Mouse (Mus musculus) neural tube, embryonic 15.5 days (tissue): ENCODE data around the gene Pde4d. TPM values are rescaled to one million over a fixed set of nuclear protein-coding genes. Genes with fewer than 3 reads are reported as not detected.

Experiments
- ATAC-seq: fragments of 200-750 bp; cut with Nextera tagmentation; 2 replicates; pipeline ENCODE4 v1.8.0; 2017; ENCODE audit warnings: mild to moderate bottlenecking, moderate TSS enrichment, moderate library complexity; ENCODE audit not compliant: low FRiP score
- H3K27ac ChIP-seq: fragments of 300-500 bp; sonication (generic); replicated peaks from 2 replicates; pipeline ENCODE4 v1.5.1; 2015; ENCODE audit warnings: mild to moderate bottlenecking, inconsistent platforms
- H3K27me3 ChIP-seq: fragments of 300-500 bp; sonication (generic); replicated peaks from 2 replicates; pipeline ENCODE4 v1.6.1; 2015; ENCODE audit warnings: inconsistent platforms
- H3K36me3 ChIP-seq: fragments of 300-500 bp; sonication (generic); 2 replicates; pipeline ENCODE4 v1.6.1; 2015; ENCODE audit warnings: inconsistent platforms
- H3K4me1 ChIP-seq: fragments of 300-500 bp; sonication (generic); 2 replicates; pipeline ENCODE4 v1.6.1; 2015; ENCODE audit warnings: inconsistent platforms
- H3K4me2 ChIP-seq: fragments of 300-500 bp; sonication (generic); 2 replicates; pipeline ENCODE4 v1.6.1; 2015; ENCODE audit warnings: inconsistent platforms, mild to moderate bottlenecking, moderate library complexity
- H3K4me3 ChIP-seq: fragments of 300-500 bp; sonication (generic); replicated peaks from 2 replicates; pipeline ENCODE4 v1.5.1; 2015; ENCODE audit warnings: mild to moderate bottlenecking, inconsistent platforms
- H3K9ac ChIP-seq: fragments of 300-500 bp; sonication (generic); replicated peaks from 2 replicates; pipeline ENCODE4 v1.6.1; 2015; ENCODE audit warnings: mild to moderate bottlenecking, inconsistent platforms
- H3K9me3 ChIP-seq: fragments of 300-500 bp; sonication (generic); replicated peaks from 2 replicates; pipeline ENCODE4 v1.6.1; 2016; ENCODE audit warnings: inconsistent platforms
- WGBS: fragments of 180-500 bp; shearing (Covaris S2); methylation state at CpG from one replicate; pipeline ENCODE4 v1.1.7; 2015; ENCODE audit warnings: mixed read lengths; 5-methylcytosine and 5-hydroxymethylcytosine counted together
- polyA plus RNA-seq: library from polyadenylated mRNA; unstranded; fragments of >200 nt; fragmentation: Nextera tagmentation; extraction: Ambion mirVana; gene quantifications from 2 replicates; pipeline ENCODE4 v1.2.1, GENCODE M21; 2015

The Pde4d gene
- polyA plus RNA-seq, 1 experiment from 2014 or later, result 20.7 TPM

DNA sequence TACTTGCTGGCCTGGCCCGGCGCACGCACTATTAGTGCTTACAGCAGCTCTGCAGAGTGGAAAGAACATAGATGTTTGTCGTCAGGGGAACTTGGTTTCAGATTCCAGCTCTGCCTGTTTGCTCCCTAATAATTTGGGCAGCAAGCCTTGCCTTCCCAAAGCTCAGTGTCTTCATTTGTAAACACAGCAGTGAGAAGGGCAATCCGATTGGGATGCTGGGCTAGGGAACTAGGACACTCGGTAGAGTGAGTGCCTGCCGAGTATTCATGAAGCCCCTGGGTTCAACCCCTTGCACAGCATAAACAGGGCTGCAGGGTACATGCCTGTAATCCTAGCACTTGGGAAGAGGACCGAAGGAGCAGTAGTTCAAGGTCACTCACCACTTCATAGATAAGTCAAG lies 1459.4 kb downstream of the Pde4d start:
- WGBS, result 86% methylated on average over 8 of the region's 8 CpGs
- Histone ChIP-seq H3K4me3 (no peak overlapping the region), H3K36me3 (no peaks in the 10 kb centered on the region), H3K9me3 (no peaks in the 10 kb centered on the region), H3K9ac (no peak overlapping the region), H3K27ac (no peak overlapping the region), H3K4me2 (no peak overlapping the region), H3K27me3 (no peaks in the 10 kb centered on the region), H3K4me1 (peaks cover 32% of the 10 kb centered on the region)
- ATAC-seq, result no peak

DNA sequence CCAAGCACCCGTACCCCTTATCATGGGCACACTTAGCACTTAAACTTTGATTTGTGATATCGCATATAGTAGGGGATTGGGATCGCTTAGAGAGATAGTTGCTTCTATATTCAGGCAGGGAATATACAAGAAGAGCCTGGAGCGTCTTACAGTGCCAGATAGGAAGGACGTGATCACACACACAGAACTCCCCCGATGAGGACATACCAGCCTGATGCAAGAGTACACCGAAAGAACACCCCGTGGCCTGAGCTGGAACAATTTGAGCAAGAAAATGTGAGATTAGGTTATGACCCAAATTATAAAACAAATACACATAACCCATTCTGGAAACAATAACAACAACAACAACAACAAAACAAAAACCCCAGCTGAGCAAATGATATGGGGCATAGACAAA lies 1461.2 kb downstream of the Pde4d start:
- Histone ChIP-seq H3K4me1 (peaks cover 31% of the 10 kb centered on the region), H3K4me2 (no peak overlapping the region)

DNA sequence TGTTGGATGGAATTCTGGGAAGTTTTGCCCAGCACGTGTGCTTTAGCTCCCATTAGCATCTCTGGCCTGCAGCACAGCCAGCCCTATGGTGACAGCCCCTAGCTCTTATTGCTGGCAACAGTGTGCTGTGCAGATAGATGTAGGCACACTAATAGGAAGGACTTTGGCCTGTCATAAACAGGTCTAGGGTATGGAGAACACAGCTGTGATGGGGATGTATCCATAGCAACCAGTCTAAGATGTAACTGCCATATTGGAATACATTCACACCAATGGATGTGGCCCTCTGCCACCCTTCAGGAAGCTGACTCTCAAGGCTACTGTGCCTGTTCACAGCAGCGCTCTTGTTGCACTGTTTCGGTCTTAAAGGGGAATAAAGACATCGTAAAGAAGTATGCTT lies 1462.9 kb downstream of the Pde4d start:
- Histone ChIP-seq H3K4me1 (peaks cover 21% of the 10 kb centered on the region), H3K9ac (no peak overlapping the region), H3K4me2 (no peak overlapping the region), H3K27me3 (no peaks in the 10 kb centered on the region), H3K9me3 (no peaks in the 10 kb centered on the region), H3K27ac (no peak overlapping the region), H3K36me3 (no peaks in the 10 kb centered on the region), H3K4me3 (no peak overlapping the region)
- no peak for ATAC-seq
- WGBS, result 75% methylated on average over 4 of the region's 4 CpGs

More for the DNA sequence above, 1461.2 kb downstream of the Pde4d start:
- H3K36me3 ChIP-seq, result no peaks in the 10 kb centered on the region
- H3K9ac ChIP-seq, result no peak overlapping the region
- no peaks in the 10 kb centered on the region for H3K9me3 ChIP-seq
- H3K4me3 ChIP-seq, result no peak overlapping the region
- ATAC-seq, result no peak
- H3K27ac ChIP-seq, result no peak overlapping the region
- no peaks in the 10 kb centered on the region for H3K27me3 ChIP-seq
- 92% methylated on average over 8 of the region's 8 CpGs for WGBS

GRCm38 (mm10) chr13:109914246-109914645 lies 1464.5 kb downstream of the Pde4d start:
- WGBS, result 90% methylated on average over 13 of the region's 13 CpGs
- no peak for ATAC-seq
- Histone ChIP-seq H3K9me3 (no peaks in the 10 kb centered on the region), H3K4me2 (no peak overlapping the region), H3K9ac (no peak overlapping the region), H3K36me3 (no peaks in the 10 kb centered on the region), H3K27ac (no peak overlapping the region), H3K4me3 (no peak overlapping the region), H3K27me3 (no peaks in the 10 kb centered on the region), H3K4me1 (peaks cover 21% of the 10 kb centered on the region)

- Histone ChIP-seq H3K9me3 (no peaks in the 10 kb centered on the region), H3K27me3 (no peaks in the 10 kb centered on the region), H3K4me2 (no peak overlapping the region), H3K27ac (no peak overlapping the region), H3K36me3 (no peaks in the 10 kb centered on the region), H3K4me3 (no peak overlapping the region), H3K4me1 (peaks cover 21% of the 10 kb centered on the region), H3K9ac (no peak overlapping the region)
- 36% methylated on average over 5 of the region's 5 CpGs for WGBS
- ATAC-seq, result no peak
These were observed 1465.1 kb downstream of the Pde4d start for GRCm38 (mm10) chr13:109914846-109915245.

GRCm38 (mm10) chr13:109915501-109915900 lies 1465.8 kb downstream of the Pde4d start:
- WGBS, result 22% methylated on average over 7 of the region's 7 CpGs
- no peak overlapping the region for H3K27ac ChIP-seq
- H3K4me3 ChIP-seq, result no peak overlapping the region
- H3K36me3 ChIP-seq, result no peaks in the 10 kb centered on the region
- ATAC-seq, result no peak
- H3K4me2 ChIP-seq, result no peak overlapping the region
- H3K9me3 ChIP-seq, result no peaks in the 10 kb centered on the region
- no peak overlapping the region for H3K9ac ChIP-seq
- H3K27me3 ChIP-seq, result no peaks in the 10 kb centered on the region
- peaks cover 21% of the 10 kb centered on the region for H3K4me1 ChIP-seq

DNA sequence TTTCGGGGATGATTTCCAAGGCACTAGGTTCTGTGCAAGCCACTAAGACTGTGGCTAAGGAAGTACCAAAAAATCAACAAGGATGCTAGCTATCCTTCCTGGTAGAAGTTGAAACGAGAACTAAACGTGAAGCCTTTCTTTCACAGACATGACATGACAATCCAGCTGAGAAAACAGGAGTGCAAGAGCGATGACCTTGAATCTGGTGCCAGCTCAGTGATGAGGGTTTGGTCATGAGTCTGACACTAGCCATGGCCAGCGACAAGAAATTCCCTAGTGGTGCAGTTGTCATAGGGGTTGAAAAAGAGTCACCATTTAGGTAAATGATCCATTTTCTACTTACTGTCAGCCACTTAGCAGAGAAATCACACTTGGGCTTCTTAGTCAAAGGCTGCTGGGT lies 1466.2 kb downstream of the Pde4d start:
- H3K4me2 ChIP-seq, result no peak overlapping the region
- no peak for ATAC-seq
- no peak overlapping the region for H3K4me3 ChIP-seq
- H3K9me3 ChIP-seq, result no peaks in the 10 kb centered on the region
- H3K27ac ChIP-seq, result no peak overlapping the region
- no peaks in the 10 kb centered on the region for H3K36me3 ChIP-seq
- H3K27me3 ChIP-seq, result no peaks in the 10 kb centered on the region
- no peak overlapping the region for H3K9ac ChIP-seq
- H3K4me1 ChIP-seq, result peaks cover 21% of the 10 kb centered on the region
- WGBS, result 71% methylated on average over 5 of the region's 5 CpGs

DNA sequence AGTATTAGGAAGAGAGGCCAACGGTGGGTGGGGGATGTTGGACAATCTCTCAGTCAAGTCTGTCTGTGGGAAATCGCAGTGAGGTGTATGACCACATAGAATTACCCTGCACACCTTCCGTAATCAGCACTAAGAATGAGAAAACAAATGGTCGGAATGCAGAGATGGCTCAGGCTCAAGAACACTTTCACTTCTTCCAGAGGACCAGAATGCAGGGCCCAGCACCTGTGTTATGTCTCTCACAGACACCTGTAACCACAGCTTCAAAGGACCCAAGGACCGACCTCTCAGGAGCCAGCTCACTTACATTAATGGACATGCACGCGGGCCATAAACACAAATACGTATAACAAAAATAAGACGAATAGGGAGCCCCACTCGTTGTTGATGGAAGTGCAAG lies 1467.8 kb downstream of the Pde4d start:
- Histone ChIP-seq H3K9ac (no peak overlapping the region), H3K27ac (no peak overlapping the region), H3K4me3 (no peak overlapping the region), H3K27me3 (no peaks in the 10 kb centered on the region), H3K9me3 (no peaks in the 10 kb centered on the region), H3K36me3 (no peaks in the 10 kb centered on the region), H3K4me1 (peaks cover 10% of the 10 kb centered on the region), H3K4me2 (no peak overlapping the region)
- WGBS, result 91% methylated on average over 10 of the region's 10 CpGs
- no peak for ATAC-seq

- no peak for ATAC-seq
- H3K9ac ChIP-seq, result no peak overlapping the region
- WGBS, result 63% methylated on average over 8 of the region's 8 CpGs
- no peak overlapping the region for H3K27ac ChIP-seq
- H3K4me1 ChIP-seq, result peaks cover 10% of the 10 kb centered on the region
- no peaks in the 10 kb centered on the region for H3K9me3 ChIP-seq
- no peak overlapping the region for H3K4me3 ChIP-seq
- H3K36me3 ChIP-seq, result no peaks in the 10 kb centered on the region
- H3K4me2 ChIP-seq, result no peak overlapping the region
- H3K27me3 ChIP-seq, result no peaks in the 10 kb centered on the region
These were observed 1468.9 kb downstream of the Pde4d start for GRCm38 (mm10) chr13:109918631-109919030.

DNA sequence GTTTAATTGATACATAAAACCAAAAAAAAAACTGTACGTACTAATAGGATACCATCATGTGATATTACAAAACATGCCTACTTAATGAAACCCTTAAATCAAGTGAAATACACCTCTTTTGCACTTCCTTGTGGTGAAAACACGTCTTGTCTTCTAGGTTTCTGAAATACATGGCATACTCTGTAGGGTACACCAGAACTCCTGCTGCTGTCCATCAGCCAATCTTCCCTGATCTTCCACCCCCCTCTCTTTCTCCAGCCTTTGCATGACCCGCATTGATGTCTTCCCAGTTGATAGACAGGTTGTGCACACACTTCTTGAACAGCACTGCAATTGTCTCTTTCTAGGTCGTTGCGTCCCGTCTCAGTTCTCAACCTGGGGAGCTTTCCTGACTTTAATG lies 1470.5 kb downstream of the Pde4d start:
- H3K4me1 ChIP-seq, result peaks cover 4% of the 10 kb centered on the region
- 79% methylated on average over 6 of the region's 6 CpGs for WGBS
- no peak overlapping the region for H3K4me3 ChIP-seq
- H3K36me3 ChIP-seq, result no peaks in the 10 kb centered on the region
- H3K27ac ChIP-seq, result no peak overlapping the region
- no peaks in the 10 kb centered on the region for H3K27me3 ChIP-seq
- no peak overlapping the region for H3K4me2 ChIP-seq
- no peak for ATAC-seq
- no peak overlapping the region for H3K9ac ChIP-seq
- H3K9me3 ChIP-seq, result no peaks in the 10 kb centered on the region

DNA sequence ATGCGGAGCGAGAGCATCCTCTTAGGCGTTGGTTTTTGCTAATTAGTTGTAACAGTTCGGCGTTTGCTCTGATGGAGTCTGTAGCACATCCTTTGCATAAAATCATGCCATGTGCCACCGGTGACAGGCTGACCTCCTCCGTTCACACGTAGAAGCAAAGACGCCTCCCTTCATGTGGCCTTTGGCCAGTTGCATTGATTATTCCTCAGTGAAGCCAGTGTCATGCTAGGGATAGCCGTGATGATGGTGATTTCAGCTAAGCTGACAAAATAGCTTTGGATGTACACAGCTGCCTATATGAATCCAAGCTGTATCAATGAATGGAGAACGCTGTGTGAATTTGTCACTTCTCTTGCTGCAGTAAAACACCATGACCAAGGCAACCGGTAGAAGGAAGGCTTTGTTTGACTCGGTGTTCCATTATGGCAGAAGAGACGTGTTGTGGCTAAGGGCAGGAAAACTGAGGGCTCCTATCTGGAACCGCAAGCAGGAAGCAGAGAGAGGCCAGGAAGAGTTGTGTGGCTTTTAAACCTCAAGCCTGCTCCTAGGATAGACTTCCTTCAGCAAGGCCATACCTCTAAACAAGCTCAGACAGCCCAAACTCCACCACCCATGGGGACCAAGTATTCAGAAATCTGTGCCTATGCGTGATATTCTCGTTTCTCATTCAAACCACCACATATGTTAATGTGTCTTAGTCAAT lies 1471.7 kb downstream of the Pde4d start:
- Histone ChIP-seq H3K9me3 (no peaks in the 10 kb centered on the region), H3K4me2 (no peak overlapping the region), H3K4me1 (peaks cover 9% of the 10 kb centered on the region), H3K9ac (no peak overlapping the region), H3K4me3 (no peak overlapping the region), H3K36me3 (no peaks in the 10 kb centered on the region), H3K27ac (no peak overlapping the region), H3K27me3 (no peaks in the 10 kb centered on the region)
- no peak for ATAC-seq
- WGBS, result 88% methylated on average over 17 of the region's 17 CpGs

DNA sequence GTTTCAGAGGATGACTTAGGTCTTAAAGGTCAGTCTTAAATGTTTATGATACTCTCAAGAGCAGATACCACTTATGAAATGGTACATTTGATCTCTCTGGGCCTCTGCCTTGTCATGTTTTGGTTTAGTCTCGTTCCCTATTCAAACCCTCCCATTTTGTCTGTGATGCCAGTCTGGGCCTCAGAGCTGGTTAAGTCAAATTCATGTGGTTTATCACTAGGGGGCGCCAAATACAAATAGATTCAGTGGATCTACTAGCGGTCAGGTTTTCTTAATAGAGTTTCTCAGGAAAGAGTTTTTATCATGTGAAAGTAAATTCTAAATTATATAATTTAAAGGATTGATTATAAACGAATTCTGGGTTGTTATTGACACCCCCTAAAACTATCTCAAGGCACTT lies 1472.5 kb downstream of the Pde4d start:
- H3K27me3 ChIP-seq, result no peaks in the 10 kb centered on the region
- H3K36me3 ChIP-seq, result no peaks in the 10 kb centered on the region
- H3K9ac ChIP-seq, result no peak overlapping the region
- no peak overlapping the region for H3K27ac ChIP-seq
- H3K9me3 ChIP-seq, result no peaks in the 10 kb centered on the region
- WGBS, result under 1% methylated on average over 4 of the region's 4 CpGs
- no peak overlapping the region for H3K4me3 ChIP-seq
- peaks cover 15% of the 10 kb centered on the region for H3K4me1 ChIP-seq
- no peak overlapping the region for H3K4me2 ChIP-seq
- no peak for ATAC-seq
